Mouse (Mus musculus): ENCODE measurements around the gene Pcmt1.
"Not testable (repeated sequence)": the region's sequence is repeated elsewhere in the genome, so short reads cannot be mapped to it uniquely, and the experiment has no call there.

Pcmt1 gene

DNA sequence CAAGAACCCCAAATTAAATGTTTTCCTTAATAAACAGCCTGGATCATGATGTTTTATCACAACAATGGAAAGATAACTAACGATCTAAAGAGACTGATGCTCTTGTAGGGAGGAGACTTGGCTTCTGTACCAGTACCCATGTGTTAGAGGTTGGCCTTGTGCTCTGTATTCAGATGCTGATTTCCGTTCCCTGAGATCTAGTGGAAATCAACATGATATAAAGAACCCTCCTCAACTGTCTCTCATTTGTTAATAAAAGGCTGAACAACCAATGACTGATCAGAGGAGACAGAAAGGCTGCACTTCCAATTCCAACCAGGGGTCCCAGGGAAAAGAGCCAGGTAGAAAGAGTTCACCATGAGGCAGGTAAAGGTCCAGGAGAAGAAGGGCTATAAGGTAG is 35.0 kb downstream of the Pcmt1 start:
- no peak for DNase-seq (ENCODE audit: inconsistent ontology term)

DNA sequence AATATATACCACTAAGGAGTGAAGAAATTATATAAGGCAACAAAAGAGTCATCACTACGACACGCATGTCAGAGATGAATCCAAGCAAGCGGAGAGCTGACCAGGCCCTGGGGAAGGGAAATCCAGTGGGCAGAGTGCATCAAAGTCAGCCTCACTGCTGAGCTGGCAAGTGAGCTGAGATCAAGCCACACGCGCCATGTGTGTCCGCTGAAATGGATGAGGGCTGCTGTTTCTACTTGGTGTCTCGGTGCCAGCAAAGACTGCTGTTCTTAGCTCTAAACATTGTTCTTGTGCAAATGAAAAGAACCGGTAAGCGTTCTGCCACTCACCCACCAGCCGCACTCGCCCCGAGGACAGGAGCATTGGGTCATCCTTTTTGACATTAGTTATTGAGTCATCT is 40.6 kb downstream of the Pcmt1 start:
- no peak for DNase-seq (ENCODE audit: inconsistent ontology term)

DNA sequence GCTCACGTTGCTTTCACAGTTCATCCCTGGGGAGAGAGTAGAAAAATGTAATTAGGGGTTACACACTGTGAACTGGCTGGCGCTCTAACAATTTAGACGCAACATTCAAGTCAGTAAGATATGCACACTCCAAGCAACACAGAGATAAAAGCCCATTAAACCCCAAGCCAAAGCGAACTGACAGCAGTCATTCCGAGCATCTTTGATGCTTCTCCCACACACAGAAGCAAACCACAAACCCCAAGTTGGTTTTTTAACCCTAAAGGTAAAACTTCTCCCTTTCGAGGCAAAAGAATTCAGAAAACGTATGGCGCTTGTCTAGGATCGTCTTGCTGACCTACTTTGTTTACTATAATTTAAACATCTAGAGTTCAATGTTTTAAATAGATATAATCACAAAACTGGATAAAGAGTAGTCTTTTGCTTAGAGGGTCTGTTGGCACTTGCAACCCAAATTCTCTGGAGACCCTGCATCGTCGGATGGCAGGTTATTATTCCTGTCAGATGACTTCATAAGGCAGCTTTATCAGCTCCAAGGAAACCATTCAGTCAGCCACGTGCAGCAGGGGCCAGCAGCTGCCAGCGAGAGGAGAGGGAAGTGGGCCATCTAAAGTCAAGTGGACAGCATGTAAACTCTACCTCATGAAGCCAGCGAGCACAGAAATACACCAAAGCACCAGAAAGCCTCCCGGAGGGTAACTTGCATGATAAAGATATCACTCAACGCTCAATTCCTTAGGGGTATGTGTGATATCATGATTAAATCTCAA is 49.8 kb downstream of the Pcmt1 start:
- no peak for DNase-seq (ENCODE audit: inconsistent ontology term)

DNA sequence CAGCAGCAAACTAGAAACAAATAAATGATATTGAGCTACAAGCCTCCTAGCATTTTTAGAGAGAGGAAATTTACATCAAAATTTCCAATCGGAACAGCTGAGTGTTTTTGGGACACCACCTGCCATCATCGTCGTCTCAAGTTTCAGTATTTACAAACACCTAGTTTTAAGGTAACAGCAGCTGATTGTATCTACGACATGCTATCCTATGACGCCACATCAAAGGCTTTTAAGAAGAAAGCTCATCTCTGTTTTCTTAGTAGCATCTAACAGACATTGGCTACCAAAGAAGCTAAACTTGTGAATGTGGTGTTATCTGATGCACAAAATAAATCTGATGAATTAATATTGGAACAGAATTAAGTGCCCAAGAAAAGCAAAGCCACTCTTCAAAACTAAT is 50.6 kb downstream of the Pcmt1 start:
- no peak for DNase-seq (ENCODE audit: inconsistent ontology term)

DNA sequence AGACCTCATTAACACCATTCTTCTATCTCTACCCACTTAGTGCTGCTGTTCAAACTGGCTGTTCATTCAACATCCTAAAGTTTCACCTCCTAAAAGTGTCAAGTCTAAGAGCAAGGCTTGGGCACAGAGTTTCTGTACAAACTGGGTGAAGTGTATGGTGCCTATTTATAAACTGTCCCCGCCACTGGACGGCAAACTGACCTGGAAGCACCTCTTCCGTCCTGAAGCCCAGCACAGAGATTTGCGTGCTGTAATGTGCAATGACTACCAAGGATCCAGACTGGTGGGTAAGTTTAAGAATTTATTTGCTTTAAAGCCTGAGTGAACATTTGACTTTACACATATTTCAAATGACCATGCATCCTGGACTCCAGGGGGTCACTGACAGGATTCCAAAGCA is 51.8 kb downstream of the Pcmt1 start:
- DNase-seq (ENCODE audit: inconsistent ontology term): no peak

DNA sequence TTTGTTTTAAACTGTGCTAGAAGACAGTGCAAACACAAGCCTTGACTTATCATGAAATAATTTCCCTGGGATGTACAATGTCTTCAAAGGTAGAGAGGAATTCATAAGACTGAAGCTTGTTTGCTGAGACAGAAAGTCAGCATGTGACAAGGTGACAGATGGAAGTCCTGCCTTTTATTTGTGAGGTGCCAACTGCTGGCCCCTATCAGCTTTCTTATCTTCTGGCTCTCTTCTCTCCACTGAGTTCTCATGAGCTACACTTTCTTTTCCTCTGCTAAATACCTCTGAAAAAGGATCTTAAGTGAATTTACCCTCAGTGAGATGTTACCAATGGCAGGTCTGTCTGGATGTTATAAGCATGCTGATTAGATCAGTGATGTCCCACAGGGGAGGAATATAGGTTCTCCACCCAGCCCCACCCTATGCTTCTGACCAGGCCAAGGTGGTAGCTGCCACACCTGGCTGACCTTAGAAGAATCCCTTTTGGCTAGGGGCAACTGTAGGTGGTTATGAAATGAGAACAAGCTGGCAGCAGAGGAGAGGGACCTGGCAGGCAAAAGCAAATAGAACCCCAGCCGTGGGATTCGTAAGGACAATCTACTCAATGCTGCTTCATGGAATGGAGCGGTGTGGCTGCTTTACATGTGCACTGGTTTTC is 56.9 kb downstream of the Pcmt1 start:
- DNase-seq (ENCODE audit: inconsistent ontology term): no peak

DNA sequence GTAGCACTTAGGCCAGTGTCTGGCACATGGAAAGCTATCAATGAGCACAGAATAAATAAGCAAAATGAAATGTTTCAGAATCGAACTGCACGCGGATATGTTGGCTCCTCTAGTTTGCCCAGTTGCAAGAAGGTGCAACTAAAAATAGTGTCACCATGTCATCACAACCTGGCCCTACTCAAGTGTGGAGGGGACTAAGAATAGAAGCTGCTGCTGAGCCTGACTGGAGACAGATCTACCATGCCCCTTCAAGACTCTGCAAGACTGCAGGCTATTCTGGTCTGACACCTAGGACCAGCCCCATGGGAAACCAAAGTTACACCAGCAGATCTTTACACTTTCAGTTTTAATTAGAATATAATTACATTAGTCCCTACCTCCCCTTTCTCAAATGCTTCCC is 58.6 kb downstream of the Pcmt1 start:
- DNase-seq (ENCODE audit: inconsistent ontology term): no peak

DNA sequence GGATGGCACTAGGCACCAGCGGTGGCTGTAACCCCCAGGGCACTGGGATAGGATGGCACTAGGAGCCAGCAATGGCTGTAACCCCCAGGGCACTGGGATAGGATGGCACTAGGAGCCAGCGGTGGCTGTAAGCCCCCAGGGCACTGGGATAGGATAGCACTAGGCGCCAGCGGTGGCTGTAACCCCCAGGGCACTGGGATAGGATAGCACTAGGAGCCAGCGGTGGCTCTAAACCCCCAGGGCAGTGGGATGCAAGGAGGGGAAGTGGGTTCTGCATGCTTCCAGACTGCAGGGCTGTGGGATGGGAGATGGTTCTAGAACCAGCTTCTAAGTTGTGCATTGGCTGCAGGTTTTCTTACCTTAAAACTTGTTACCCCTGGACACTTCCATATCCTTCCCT is 60.2 kb downstream of the Pcmt1 start:
- no peak for DNase-seq (ENCODE audit: inconsistent ontology term)

DNA sequence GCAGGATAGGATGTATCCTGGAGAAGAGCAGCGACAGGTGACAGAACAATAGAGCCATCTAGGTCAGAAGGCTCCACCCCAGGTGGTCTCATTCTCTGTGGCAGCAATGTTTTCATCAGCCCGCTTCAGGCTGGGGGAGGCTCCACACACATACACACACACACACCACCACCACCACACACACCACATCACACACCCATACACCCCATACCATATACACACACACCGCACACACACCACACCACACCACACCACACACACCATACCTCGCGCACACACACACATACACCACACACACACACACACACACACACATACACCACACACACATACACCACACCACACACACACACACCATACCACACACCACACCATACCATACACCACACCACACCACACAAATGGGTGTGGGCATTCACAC is 61.1 kb downstream of the Pcmt1 start:
- DNase-seq (ENCODE audit: inconsistent ontology term): no peak

DNA sequence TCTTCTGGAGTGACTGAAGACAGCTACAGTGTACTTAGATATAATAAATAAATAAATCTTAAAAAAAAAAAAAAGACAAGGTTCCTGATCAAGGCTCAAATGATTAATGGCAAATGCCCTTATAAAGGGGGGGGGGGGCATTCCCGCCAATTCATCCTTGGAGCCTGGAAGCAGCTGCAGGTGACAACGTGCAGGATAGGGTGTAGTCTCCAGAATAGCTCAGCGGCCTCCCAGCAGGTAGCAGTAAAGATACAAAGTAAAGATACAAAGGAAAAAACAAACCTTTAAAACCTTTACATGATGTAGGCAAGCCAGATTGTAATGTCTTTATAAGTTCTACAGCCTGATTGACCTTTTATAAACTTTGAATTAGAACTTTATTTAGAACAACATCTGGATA is 63.4 kb downstream of the Pcmt1 start:
- not testable (repeated sequence) for DNase-seq (ENCODE audit: inconsistent ontology term)

DNA sequence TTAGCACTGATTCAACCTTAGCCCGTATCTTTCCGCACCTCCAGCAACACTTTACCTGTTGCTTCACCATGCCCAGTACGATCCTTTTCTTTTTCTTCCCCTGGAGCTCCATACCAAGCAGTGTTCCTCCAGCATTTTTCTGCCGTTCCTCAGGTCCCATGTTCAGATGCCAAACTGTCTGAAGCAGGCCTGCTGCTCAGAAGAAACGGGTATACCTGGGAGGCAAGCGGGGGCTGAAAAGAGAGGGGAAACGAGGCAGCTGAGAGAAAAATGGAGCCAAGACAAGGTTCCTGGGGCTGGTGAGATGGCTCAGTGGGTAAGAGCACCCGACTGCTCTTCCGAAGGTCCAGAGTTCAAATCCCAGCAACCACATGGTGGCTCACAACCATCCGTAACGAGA is 63.8 kb downstream of the Pcmt1 start:
- not testable (repeated sequence) for DNase-seq (ENCODE audit: inconsistent ontology term)

DNA sequence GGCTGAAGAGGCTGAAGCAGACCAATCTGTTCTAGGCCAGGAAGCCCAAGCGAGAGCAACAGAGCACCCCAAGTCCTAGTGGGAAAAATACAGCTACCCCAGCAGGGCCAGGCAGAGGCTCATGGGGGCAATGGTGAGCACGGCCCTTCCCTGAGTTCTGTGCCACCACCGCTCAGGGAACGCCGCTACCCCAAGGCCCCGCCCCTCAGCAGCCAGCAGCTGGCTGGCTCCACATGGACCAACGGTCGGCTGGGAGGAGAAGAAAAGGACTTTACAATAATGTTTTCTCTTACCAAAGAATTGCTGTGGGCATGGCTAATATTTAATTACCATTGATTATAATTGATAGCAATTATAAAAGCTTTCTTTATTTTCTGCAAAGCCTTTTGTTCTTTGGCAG is 66.1 kb downstream of the Pcmt1 start:
- no peak for DNase-seq (ENCODE audit: inconsistent ontology term)

DNA sequence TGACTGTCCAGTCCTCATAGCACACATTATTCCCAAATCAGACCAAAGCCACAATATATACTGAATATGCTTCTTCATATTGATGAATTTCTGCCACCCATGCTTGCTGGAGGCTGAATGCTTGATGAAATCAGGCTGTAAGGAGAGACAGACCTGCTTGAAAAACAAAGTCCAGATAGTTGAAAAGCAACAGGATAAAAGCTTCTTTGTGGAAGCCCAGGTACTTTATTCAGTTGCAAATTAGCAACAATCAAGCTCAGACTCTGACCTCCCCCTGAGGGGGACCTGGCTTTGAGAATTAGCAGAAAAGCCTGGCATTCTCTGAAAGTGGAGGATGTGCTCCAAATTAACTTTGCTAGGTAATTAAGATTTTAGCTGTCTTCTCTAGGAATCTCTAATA is 68.7 kb downstream of the Pcmt1 start:
- DNase-seq (ENCODE audit: inconsistent ontology term): not testable (repeated sequence)

DNA sequence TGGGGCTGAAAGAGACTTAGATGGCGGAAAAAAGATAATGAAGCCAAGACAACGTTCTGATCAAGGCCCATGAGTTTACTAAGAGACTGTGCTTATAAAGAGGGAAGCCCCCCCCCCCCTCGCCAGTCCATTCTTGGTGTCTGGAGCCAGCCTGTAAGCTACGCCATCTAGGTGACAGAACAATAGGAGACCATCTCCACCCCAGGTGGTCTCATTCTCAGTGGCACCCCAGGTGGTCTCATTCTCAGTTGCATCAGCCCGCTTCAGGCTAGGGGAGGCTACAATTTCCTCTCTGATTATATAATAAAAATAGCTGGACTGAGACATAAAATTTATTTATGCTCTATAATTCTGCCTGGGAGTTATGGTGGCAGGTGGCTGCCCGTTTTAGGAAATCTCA is 69.3 kb downstream of the Pcmt1 start:
- no peak for DNase-seq (ENCODE audit: inconsistent ontology term)

DNA sequence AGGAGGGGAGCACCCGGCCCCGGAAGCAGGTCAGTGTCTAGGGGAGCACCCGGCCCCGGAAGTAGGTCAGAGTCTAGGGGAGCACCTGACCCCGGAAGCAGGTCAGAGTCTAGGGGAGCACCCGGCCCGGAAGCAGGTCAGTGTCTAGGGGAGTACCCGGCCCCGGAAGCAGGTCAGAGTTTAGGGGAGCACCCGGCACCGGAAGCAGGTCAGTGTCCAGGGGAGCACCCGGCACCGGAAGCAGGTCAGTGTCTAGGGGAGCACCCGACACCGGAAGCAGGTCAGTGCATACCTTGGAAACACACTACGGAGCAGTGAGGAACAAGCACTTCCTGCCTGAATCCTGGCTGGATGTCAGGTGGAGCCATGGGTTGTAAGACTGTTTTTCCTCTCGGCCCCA is 72.3 kb downstream of the Pcmt1 start:
- DNase-seq (ENCODE audit: inconsistent ontology term): no peak

DNA sequence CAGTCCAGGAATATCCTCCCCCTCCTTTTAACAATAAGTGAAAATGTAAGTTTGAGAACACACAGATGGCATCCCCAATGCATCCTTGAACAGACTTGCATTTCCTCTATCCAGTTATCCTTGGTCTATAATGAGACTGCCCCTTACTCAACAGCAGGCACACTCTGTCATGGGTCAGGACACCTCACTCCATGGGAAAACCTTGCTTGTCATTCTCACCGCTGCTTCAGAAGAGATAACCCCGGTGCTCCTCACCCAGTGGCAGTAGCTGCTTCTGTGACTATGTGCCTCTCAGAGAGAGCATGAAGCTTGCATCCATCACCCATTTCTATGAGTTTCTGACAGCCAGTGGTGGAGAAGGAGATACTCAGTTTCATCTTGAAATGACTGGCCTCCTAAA is 74.5 kb downstream of the Pcmt1 start:
- DNase-seq (ENCODE audit: inconsistent ontology term): no peak

DNA sequence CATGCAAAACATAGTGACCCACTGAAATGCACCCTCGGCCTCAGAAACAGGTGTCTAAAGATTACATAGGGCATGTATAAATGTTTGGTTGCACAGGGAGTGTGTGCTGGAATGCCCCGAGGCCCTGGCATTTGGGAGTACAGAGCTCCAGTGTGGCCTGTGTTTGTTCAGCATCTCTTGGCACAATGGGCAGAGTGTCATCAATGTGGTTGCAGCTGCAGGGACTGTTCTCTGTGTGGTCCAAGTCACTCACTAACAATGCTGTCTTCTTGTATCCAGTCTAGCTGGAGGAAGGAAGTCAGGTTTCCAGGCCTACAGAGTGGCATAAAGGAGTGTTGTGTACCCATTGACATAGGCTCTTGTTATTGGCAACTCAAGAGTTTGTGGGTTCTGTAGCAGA is 75.8 kb downstream of the Pcmt1 start:
- peak; percentile 79 for DNase-seq (ENCODE audit: inconsistent ontology term)

DNA sequence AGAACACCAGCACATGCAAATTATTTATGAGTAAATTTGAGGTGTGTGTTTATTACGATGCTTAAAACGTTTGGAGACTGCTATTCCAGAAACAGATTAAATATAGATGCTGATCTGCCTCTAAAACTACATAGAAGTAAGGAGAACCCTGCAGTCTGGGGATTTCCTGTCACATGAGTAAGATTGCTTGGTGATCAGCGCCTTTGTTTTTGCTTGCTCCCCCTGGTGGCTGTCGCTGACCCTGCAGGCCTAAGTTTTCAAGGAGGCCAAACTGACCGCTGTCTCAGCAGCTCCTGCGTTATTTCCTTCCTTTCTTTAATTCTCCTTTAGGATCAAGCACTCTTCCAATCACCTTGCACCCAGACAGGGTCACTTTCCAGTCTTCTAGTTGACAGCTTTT is 80.3 kb downstream of the Pcmt1 start:
- peak; percentile 59 for DNase-seq (ENCODE audit: inconsistent ontology term)

DNA sequence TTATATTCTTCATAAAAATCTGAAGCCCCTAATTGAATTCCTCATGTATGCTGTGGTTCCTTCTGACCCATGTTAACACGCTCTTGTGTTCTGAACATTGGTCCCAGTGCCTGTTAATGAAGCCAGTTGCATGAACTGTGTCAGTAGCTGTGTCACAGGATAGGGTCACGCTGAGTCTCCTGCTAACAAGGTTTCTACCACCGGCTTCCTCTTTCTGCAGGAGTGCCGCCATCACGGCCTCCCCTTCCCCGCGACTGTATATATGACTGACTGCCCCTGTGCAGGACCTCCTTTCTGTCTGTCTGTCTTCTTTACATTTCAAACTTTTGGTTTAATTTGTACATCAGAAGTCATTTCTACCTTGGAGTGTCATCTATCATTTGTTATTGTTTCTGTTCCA is 82.8 kb downstream of the Pcmt1 start:
- no peak for DNase-seq (ENCODE audit: inconsistent ontology term)

DNA sequence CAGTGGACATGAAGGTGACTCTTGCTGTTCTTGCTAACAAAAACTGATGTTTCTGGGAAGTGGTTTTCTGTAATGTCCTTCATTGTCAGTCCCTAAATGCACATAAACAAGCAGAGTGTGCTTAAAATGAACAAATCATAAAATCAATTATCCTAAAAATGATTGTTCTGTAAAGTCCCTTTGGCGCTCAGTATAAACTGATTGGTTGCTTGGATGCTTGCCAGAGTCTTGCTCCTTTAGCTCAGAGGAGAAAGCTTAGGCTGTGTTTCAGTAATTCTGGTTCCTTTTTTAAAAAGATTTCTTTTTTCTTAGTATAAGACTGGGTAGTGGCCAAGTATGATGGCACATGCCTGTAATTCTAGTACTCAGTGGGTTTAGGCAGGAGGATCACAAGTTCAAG is 84.7 kb downstream of the Pcmt1 start:
- DNase-seq (ENCODE audit: inconsistent ontology term): no peak

DNA sequence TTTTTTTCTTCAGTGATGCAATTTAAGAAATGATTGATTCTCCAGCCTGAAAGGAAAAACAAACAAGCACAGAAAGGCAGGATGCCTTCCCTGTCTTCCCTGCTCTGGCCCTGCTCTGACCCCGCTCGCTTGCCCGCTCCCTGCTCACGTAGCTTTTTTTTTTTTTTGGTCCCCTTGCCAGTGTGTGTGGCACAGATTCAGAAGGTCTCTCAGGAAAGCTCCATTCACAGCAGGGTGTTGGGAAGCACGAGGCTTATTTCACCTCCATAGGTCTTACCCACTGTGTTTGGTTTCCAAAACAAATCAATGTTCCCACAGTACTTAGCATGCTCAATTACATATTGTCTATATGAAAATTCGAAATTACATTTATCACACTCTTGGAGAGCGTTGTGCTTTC is 86.1 kb downstream of the Pcmt1 start:
- DNase-seq (ENCODE audit: inconsistent ontology term): no peak

DNA sequence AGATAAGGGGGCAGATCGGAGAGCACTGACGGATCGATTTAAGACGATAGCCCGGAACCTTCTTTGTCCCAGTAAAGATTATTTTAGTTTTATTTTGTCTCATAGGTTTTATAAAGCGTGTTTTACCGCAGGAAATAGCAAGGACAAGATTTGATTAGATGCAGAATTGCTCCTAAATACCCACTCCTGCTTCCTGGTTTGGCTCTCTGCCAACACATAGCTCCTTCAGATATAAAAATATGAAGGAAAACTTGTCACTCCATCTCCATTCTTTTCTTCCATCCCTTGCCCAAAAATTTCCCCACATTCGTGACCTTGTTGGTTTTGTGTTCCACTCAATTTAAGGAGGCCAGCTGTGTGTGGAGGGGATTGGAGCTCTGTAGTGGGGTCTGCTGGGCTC is 90.1 kb downstream of the Pcmt1 start:
- no peak for DNase-seq (ENCODE audit: inconsistent ontology term)

DNA sequence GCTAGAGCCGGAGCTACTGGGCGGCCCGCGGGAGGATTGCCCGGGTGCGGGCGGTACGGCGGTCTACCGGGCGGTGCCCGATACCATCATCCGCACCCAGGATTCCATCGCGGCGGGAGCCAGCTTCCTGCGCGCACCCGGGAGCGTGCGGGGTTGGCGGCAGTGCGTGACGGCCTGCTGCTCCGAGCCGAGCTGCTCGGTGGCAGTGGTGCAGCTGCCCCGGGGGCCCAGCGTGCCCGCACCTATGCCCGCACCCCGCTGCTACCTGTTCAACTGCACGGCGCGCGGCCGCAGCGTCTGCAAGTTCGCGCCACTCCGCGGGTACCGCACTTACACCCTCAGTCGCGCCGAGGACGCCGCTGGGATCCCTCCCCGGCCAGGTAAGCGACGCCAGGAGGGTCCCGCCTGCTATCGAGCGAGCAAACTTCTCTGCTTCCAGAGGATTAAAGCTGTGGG is 90.7 kb downstream of the Pcmt1 start:
- DNase-seq (ENCODE audit: inconsistent ontology term): no peak

All from Muller cell, postnatal 12 days (primary cell).